In genomic region chr10:77314711-77315266, GRCm38 (mm10) we compare ENCODE assay signal across 19 mouse cellular contexts. TPM values are rescaled to one million over a fixed set of nuclear protein-coding genes. Genes with fewer than 3 reads are reported as not detected.
DNase-seq lines count a peak whose midpoint lies in the region; ATAC-seq and TF ChIP-seq lines count a peak whose summit lies in the region.
"Had no signal": no experiment of that assay in that cellular context is flagged by ENCODE, and none has a peak within 500 bp of the region (broad histone marks: within the 10 kb centered on the region; RNA-seq: fewer than 3 reads in every experiment).

No protein-coding gene starts in this region.

- H3K4me1 ChIP-seq in lung, postnatal 0 days (ENCODE audit: insufficient read depth, low read depth, low read length): no peaks in the 10 kb centered on the region
- H3K4me1 ChIP-seq in midbrain, embryonic 14.5 days (ENCODE audit: control insufficient read depth, insufficient read depth, low read length): no peaks in the 10 kb centered on the region
- H3K4me1 ChIP-seq: heart, embryonic 15.5 days; hindbrain, embryonic 12.5 days; midbrain, embryonic 12.5 days had no signal

- no peak for TF ChIP-seq EP300 in lung, postnatal 0 days (IDR thresholded peaks at IDR 0.05)

- no peak overlapping the region for H3K4me2 ChIP-seq in lung, postnatal 0 days (replicated peaks; ENCODE audit: low read depth, low read length)
- no peak overlapping the region for H3K4me2 ChIP-seq in midbrain, embryonic 14.5 days (ENCODE audit: low read length)
- H3K4me2 ChIP-seq: heart, embryonic 15.5 days; hindbrain, embryonic 12.5 days; liver, embryonic 11.5 days; midbrain, embryonic 12.5 days had no signal

- ATAC-seq in lung, postnatal 0 days: no peak
- ATAC-seq in granulocyte monocyte progenitor cell, adult 5-6 weeks (replicated peaks; ENCODE audit: poor library complexity, severe bottlenecking): peak; percentile 46; the same call in 1 of the 2 replicates
- no peak for ATAC-seq in midbrain, embryonic 14.5 days (ENCODE audit: low FRiP score, low TSS enrichment)
- ATAC-seq: CD4-positive, CD25-positive, alpha-beta regulatory T cell, adult 4 months; inflammation-experienced regulatory T-cells, adult 6 months had no signal

- no peaks in the 10 kb centered on the region for H3K36me3 ChIP-seq in lung, postnatal 0 days (ENCODE audit: insufficient read depth, low read length)
- peaks cover 13% of the 10 kb centered on the region; the same call in 1 of the 2 replicates for H3K36me3 ChIP-seq in midbrain, embryonic 14.5 days (ENCODE audit: control insufficient read depth, insufficient read depth, low read length)

- no peaks in the 10 kb centered on the region for H3K27me3 ChIP-seq in lung, postnatal 0 days (replicated peaks; ENCODE audit: insufficient read depth, low read length)
- H3K27me3 ChIP-seq in midbrain, embryonic 14.5 days (ENCODE audit: control insufficient read depth, insufficient read depth, low read length): no peaks in the 10 kb centered on the region
- H3K27me3 ChIP-seq: heart, embryonic 15.5 days; hindbrain, embryonic 12.5 days; midbrain, embryonic 12.5 days had no signal

- no peak overlapping the region for H3K9ac ChIP-seq in lung, postnatal 0 days (replicated peaks; ENCODE audit: low read depth)
- H3K9ac ChIP-seq in midbrain, embryonic 14.5 days (replicated peaks; ENCODE audit: low read length): no peak overlapping the region
- H3K9ac ChIP-seq: heart, embryonic 15.5 days; hindbrain, embryonic 12.5 days; midbrain, embryonic 12.5 days had no signal

- no peak for TF ChIP-seq CTCF in lung, postnatal 0 days (IDR thresholded peaks at IDR 0.05)

- WGBS in lung, postnatal 0 days: 75% methylated on average over 9 of the region's 9 CpGs
- WGBS in midbrain, embryonic 14.5 days: 87% methylated on average over 9 of the region's 9 CpGs

- no peak overlapping the region for H3K27ac ChIP-seq in lung, postnatal 0 days (ENCODE audit: low read length)
- H3K27ac ChIP-seq in midbrain, embryonic 14.5 days (replicated peaks; ENCODE audit: low read depth, low read length): no peak overlapping the region
- H3K27ac ChIP-seq: heart, embryonic 15.5 days; hindbrain, embryonic 12.5 days; midbrain, embryonic 12.5 days had no signal

- no peaks in the 10 kb centered on the region for H3K9me3 ChIP-seq in lung, postnatal 0 days (ENCODE audit: low read length)
- no peaks in the 10 kb centered on the region for H3K9me3 ChIP-seq in midbrain, embryonic 14.5 days (ENCODE audit: control insufficient read depth, low read length)
- H3K9me3 ChIP-seq: heart, embryonic 15.5 days; hindbrain, embryonic 12.5 days; midbrain, embryonic 12.5 days had no signal

- no peak overlapping the region for H3K4me3 ChIP-seq in lung, postnatal 0 days (ENCODE audit: low read depth, low read length)
- H3K4me3 ChIP-seq in midbrain, embryonic 14.5 days (replicated peaks; ENCODE audit: low read depth, low read length): no peak overlapping the region
- H3K4me3 ChIP-seq: erythroblast, embryonic 14.5 days; heart, embryonic 15.5 days; hindbrain, embryonic 12.5 days; midbrain, embryonic 12.5 days had no signal

- peak; percentile 6 for DNase-seq in kidney, adult 18-20 months
- DNase-seq in kidney, postnatal 10 days: no peak
- peak; percentile 20 for DNase-seq in lung, postnatal 0 days (ENCODE audit: low spot score)
- no peak for DNase-seq in lung, postnatal 4 days
- no peak for DNase-seq in spleen, postnatal 14 days (ENCODE audit: low spot score in 2 of 2)
- DNase-seq in midbrain, embryonic 14.5 days: no peak
- DNase-seq: adrenal gland, adult 8-10 months; cerebellum, adult 18-20 months; gastrocnemius, postnatal 25 days; kidney, postnatal 14 days; thymus, postnatal 25 days had no signal

RNA-seq across cellular contexts. Expression of gene Pofut2, which starts 55.8 kb away (rescaled TPM):
- 84.2 and 84.4 TPM in 2 replicates for polyA plus RNA-seq in lung, postnatal 0 days (2015; fragmentation: Nextera tagmentation; extraction: Ambion mirVana)
- total RNA-seq in granulocyte monocyte progenitor cell, adult 5-6 weeks (2014; fragmentation: Nextera tagmentation): 15.4 and 30.7 TPM in 2 replicates
- total RNA-seq in granulocyte monocyte progenitor cell, adult 5-6 weeks (2017): 8.7 and 13.1 TPM in 2 replicates
- 43.4 and 52.0 TPM in 2 replicates for polyA plus RNA-seq in midbrain, embryonic 14.5 days (2014; fragmentation: Nextera tagmentation; extraction: Ambion mirVana)

Comparison
In these comparisons a context has a peak if more than half of its experiments do, and no peak if none do; other contexts are left out.
1. DNase-seq: peak in kidney, adult 18-20 months (single experiment) and lung, postnatal 0 days (single experiment); none in kidney, postnatal 10 days (single experiment), lung, postnatal 4 days (0 of 2), spleen, postnatal 14 days (0 of 2) and midbrain, embryonic 14.5 days (single experiment).